Mouse (Mus musculus) neural tube, embryonic 12.5 days (tissue): ENCODE data around the gene Neurl4. TPM values are rescaled to one million over a fixed set of nuclear protein-coding genes. Genes with fewer than 3 reads are reported as not detected.

Source experiments
- ATAC-seq: fragments of 200-750 bp; cut with Nextera tagmentation; 2 replicates; pipeline ENCODE4 v1.8.0; 2017; ENCODE audit warnings: low read depth, mild to moderate bottlenecking, moderate TSS enrichment, moderate library complexity; ENCODE audit not compliant: low FRiP score
- H3K27ac ChIP-seq: fragments of 300-500 bp; sonication (generic); 2 replicates; pipeline ENCODE4 v1.5.1; 2016
- H3K27me3 ChIP-seq: fragments of 300-500 bp; sonication (generic); replicated peaks from 2 replicates; pipeline ENCODE4 v1.6.1; 2016; ENCODE audit warnings: mild to moderate bottlenecking
- H3K36me3 ChIP-seq: fragments of 300-500 bp; sonication (generic); 2 replicates; pipeline ENCODE4 v1.6.1; 2016; ENCODE audit warnings: mild to moderate bottlenecking
- H3K4me1 ChIP-seq: fragments of 300-500 bp; sonication (generic); 2 replicates; pipeline ENCODE4 v1.6.1; 2016
- H3K4me2 ChIP-seq: fragments of 300-500 bp; sonication (generic); replicated peaks from 2 replicates; pipeline ENCODE4 v1.6.1; 2016; ENCODE audit warnings: mild to moderate bottlenecking
- H3K4me3 ChIP-seq: fragments of 300-500 bp; sonication (generic); 2 replicates; pipeline ENCODE4 v1.5.1; 2016
- H3K9ac ChIP-seq: fragments of 300-500 bp; sonication (generic); 2 replicates; pipeline ENCODE4 v1.6.1; 2016; ENCODE audit warnings: mild to moderate bottlenecking
- H3K9me3 ChIP-seq: fragments of 300-500 bp; sonication (generic); 2 replicates; pipeline ENCODE4 v1.6.1; 2016; ENCODE audit warnings: mild to moderate bottlenecking
- WGBS: fragments of 180-500 bp; shearing (Covaris S2); methylation state at CpG from one replicate; pipeline ENCODE4 v1.1.7; 2016; 5-methylcytosine and 5-hydroxymethylcytosine counted together
- polyA plus RNA-seq: library from polyadenylated mRNA; unstranded; fragments of >200 nt; fragmentation: Nextera tagmentation; extraction: Ambion mirVana; gene quantifications from 2 replicates; pipeline ENCODE4 v1.2.1, GENCODE M21; 2016

Neurl4 gene
- polyA plus RNA-seq, 1 experiment from 2014 or later = 19.8 TPM

- Histone ChIP-seq H3K27me3 (peaks cover 41% of the 10 kb centered on the region), H3K4me1 (peaks cover 23% of the 10 kb centered on the region), H3K27ac (no peak overlapping the region), H3K4me2 (no peak overlapping the region), H3K9me3 (no peaks in the 10 kb centered on the region), H3K36me3 (no peaks in the 10 kb centered on the region), H3K4me3 (no peak overlapping the region), H3K9ac (no peak overlapping the region)
- ATAC-seq = no peak
- WGBS = 27% methylated on average over 9 of the region's 9 CpGs
Observed at GRCm38 (mm10) chr11:69938401-69938979, 37.6 kb downstream of the Neurl4 start.

- peaks cover 41% of the 10 kb centered on the region for H3K27me3 ChIP-seq
- H3K9me3 ChIP-seq = no peaks in the 10 kb centered on the region
- H3K27ac ChIP-seq = no peak overlapping the region
- WGBS = 75% methylated on average over 5 of the region's 5 CpGs
- H3K4me3 ChIP-seq = no peak overlapping the region
- ATAC-seq = no peak
- H3K9ac ChIP-seq = no peak overlapping the region
- no peak overlapping the region for H3K4me2 ChIP-seq
- H3K36me3 ChIP-seq = peaks cover 2% of the 10 kb centered on the region; the same call in 1 of the 2 replicates
- peaks cover 21% of the 10 kb centered on the region for H3K4me1 ChIP-seq
Observed at GRCm38 (mm10) chr11:69939181-69939580, 38.3 kb downstream of the Neurl4 start.

GRCm38 (mm10) chr11:69939731-69940130 is 38.9 kb downstream of the Neurl4 start:
- H3K36me3 ChIP-seq = peaks cover 7% of the 10 kb centered on the region; the same call in 1 of the 2 replicates
- H3K4me2 ChIP-seq = no peak overlapping the region
- WGBS = 93% methylated on average over 17 of the region's 17 CpGs
- no peak for ATAC-seq
- no peak overlapping the region for H3K4me3 ChIP-seq
- H3K27ac ChIP-seq = no peak overlapping the region
- H3K27me3 ChIP-seq = peaks cover 41% of the 10 kb centered on the region
- peaks cover 19% of the 10 kb centered on the region for H3K4me1 ChIP-seq
- no peaks in the 10 kb centered on the region for H3K9me3 ChIP-seq
- no peak overlapping the region for H3K9ac ChIP-seq

GRCm38 (mm10) chr11:69940962-69941361 is 40.1 kb downstream of the Neurl4 start:
- H3K27ac ChIP-seq = no peak overlapping the region
- 70% methylated on average over 4 of the region's 4 CpGs for WGBS

GRCm38 (mm10) chr11:69945216-69945615 is 44.3 kb downstream of the Neurl4 start:
- Histone ChIP-seq H3K4me3 (no peak overlapping the region), H3K27ac (no peak overlapping the region), H3K36me3 (peaks cover 13% of the 10 kb centered on the region; the same call in 1 of the 2 replicates), H3K9ac (no peak overlapping the region), H3K4me2 (no peak overlapping the region), H3K27me3 (no peaks in the 10 kb centered on the region), H3K4me1 (peaks cover 9% of the 10 kb centered on the region), H3K9me3 (no peaks in the 10 kb centered on the region)
- no peak for ATAC-seq
- WGBS = 87% methylated on average over 13 of the region's 13 CpGs

More at GRCm38 (mm10) chr11:69940962-69941361, 40.1 kb downstream of the Neurl4 start:
- Histone ChIP-seq H3K4me3 (no peak overlapping the region), H3K9me3 (no peaks in the 10 kb centered on the region), H3K4me2 (no peak overlapping the region), H3K36me3 (peaks cover 13% of the 10 kb centered on the region; the same call in 1 of the 2 replicates), H3K9ac (no peak overlapping the region), H3K4me1 (peaks cover 11% of the 10 kb centered on the region), H3K27me3 (peaks cover 33% of the 10 kb centered on the region)
- no peak for ATAC-seq

GRCm38 (mm10) chr11:69945997-69946891 is 45.4 kb downstream of the Neurl4 start:
- Histone ChIP-seq H3K36me3 (peaks cover 13% of the 10 kb centered on the region; the same call in 1 of the 2 replicates), H3K9me3 (no peaks in the 10 kb centered on the region), H3K4me2 (peak overlapping the region; percentile 62; the same call in 1 of the 2 replicates), H3K4me1 (peaks cover 9% of the 10 kb centered on the region), H3K27me3 (0 out of 2 replicates have a peak, but pooled peaks cover 3% of the 10 kb centered on the region), H3K4me3 (no peak overlapping the region), H3K27ac (no peak overlapping the region), H3K9ac (no peak overlapping the region)
- WGBS = 92% methylated on average over 18 of the region's 18 CpGs
- ATAC-seq = no peak

GRCm38 (mm10) chr11:69947337-69948065 is 46.6 kb downstream of the Neurl4 start:
- H3K4me2 ChIP-seq = peak overlapping the region; percentile 62
- 3% methylated on average over 29 of the region's 29 CpGs for WGBS
- peaks cover 9% of the 10 kb centered on the region for H3K4me1 ChIP-seq
- peak overlapping the region; percentile 55 for H3K9ac ChIP-seq
- 0 out of 2 replicates have a peak, but pooled peaks cover 5% of the 10 kb centered on the region for H3K27me3 ChIP-seq
- ATAC-seq = peak; percentile 45
- peak overlapping the region; percentile 42; the same call in 1 of the 2 replicates for H3K27ac ChIP-seq
- H3K4me3 ChIP-seq = peak overlapping the region; percentile 41
- no peaks in the 10 kb centered on the region for H3K9me3 ChIP-seq
- peaks cover 13% of the 10 kb centered on the region; the same call in 1 of the 2 replicates for H3K36me3 ChIP-seq

- ATAC-seq = peak; percentile 92
- Histone ChIP-seq H3K9ac (peak within 1 kb of the TSS; percentile 55), H3K4me1 (peaks cover 9% of the 10 kb centered on the region), H3K36me3 (peaks cover 13% of the 10 kb centered on the region; the same call in 1 of the 2 replicates), H3K4me2 (peak within 1 kb of the TSS; percentile 62), H3K27me3 (0 out of 2 replicates have a peak, but pooled peaks cover 5% of the 10 kb centered on the region), H3K4me3 (peak within 1 kb of the TSS; percentile 41), H3K27ac (peak within 1 kb of the TSS; percentile 42; the same call in 1 of the 2 replicates), H3K9me3 (no peaks in the 10 kb centered on the region)
- under 1% methylated on average over 33 of the region's 34 CpGs for WGBS
Observed at GRCm38 (mm10) chr11:69948066-69948762, 47.3 kb downstream of the Neurl4 start, which contains the start of gene Slc2a4. Slc2a4 (minus strand) TSS chr11:69948188.

GRCm38 (mm10) chr11:69948763-69949150 is 47.9 kb downstream of the Neurl4 start:
- under 1% methylated on average over 14 of the region's 14 CpGs for WGBS

GRCm38 (mm10) chr11:69950807-69951459 is 50.1 kb downstream of the Neurl4 start:
- no peak for ATAC-seq
- Histone ChIP-seq H3K9me3 (no peaks in the 10 kb centered on the region), H3K4me3 (no peak overlapping the region), H3K27me3 (peaks cover 7% of the 10 kb centered on the region; the same call in 1 of the 2 replicates), H3K4me2 (no peak overlapping the region), H3K27ac (no peak overlapping the region), H3K9ac (no peak overlapping the region), H3K36me3 (no peaks in the 10 kb centered on the region), H3K4me1 (peaks cover 9% of the 10 kb centered on the region)
- 47% methylated on average over 4 of the region's 4 CpGs for WGBS

More at GRCm38 (mm10) chr11:69948763-69949150, 47.9 kb downstream of the Neurl4 start:
- Histone ChIP-seq H3K27me3 (0 out of 2 replicates have a peak, but pooled peaks cover 5% of the 10 kb centered on the region), H3K9me3 (no peaks in the 10 kb centered on the region), H3K4me2 (peak overlapping the region; percentile 62), H3K36me3 (peaks cover 13% of the 10 kb centered on the region; the same call in 1 of the 2 replicates), H3K27ac (no peak overlapping the region), H3K9ac (peak overlapping the region; percentile 30), H3K4me1 (peaks cover 9% of the 10 kb centered on the region), H3K4me3 (peak overlapping the region; percentile 41)
- peak; percentile 48 for ATAC-seq

- Histone ChIP-seq H3K27ac (no peak overlapping the region), H3K27me3 (peaks cover 7% of the 10 kb centered on the region; the same call in 1 of the 2 replicates), H3K4me2 (no peak overlapping the region), H3K9ac (no peak overlapping the region), H3K36me3 (no peaks in the 10 kb centered on the region), H3K4me3 (no peak overlapping the region), H3K4me1 (peaks cover 6% of the 10 kb centered on the region), H3K9me3 (no peaks in the 10 kb centered on the region)
- WGBS = 43% methylated on average over 1 of the region's 1 CpGs
- ATAC-seq = no peak
Observed at GRCm38 (mm10) chr11:69952274-69952673, 51.4 kb downstream of the Neurl4 start.
